22 mouse cellular contexts compared by ENCODE assay signal in genomic region chr3:30697891-30698290, GRCm38 (mm10). TPM values are rescaled to one million over a fixed set of nuclear protein-coding genes. Genes with fewer than 3 reads are reported as not detected.
"Had no signal": no experiment of that assay in that cellular context is flagged by ENCODE, and none has a peak within 500 bp of the region (broad histone marks: within the 10 kb centered on the region; RNA-seq: fewer than 3 reads in every experiment).

No protein-coding gene starts in this region.

- H3K9me3 ChIP-seq: hindbrain, embryonic 15.5 days; limb, embryonic 10.5 days; liver, embryonic 15.5 days; midbrain, embryonic 10.5 days; neural tube, embryonic 15.5 days had no signal

- H3K4me3 ChIP-seq: hindbrain, embryonic 15.5 days; layer of hippocampus, adult 2 months; left cerebral cortex, adult 2 months; limb, embryonic 10.5 days; liver, embryonic 15.5 days; midbrain, embryonic 10.5 days; myocyte; neural tube, embryonic 15.5 days had no signal

- H3K4me1 ChIP-seq: hindbrain, embryonic 15.5 days; limb, embryonic 10.5 days; liver, embryonic 15.5 days; midbrain, embryonic 10.5 days; neural tube, embryonic 15.5 days had no signal

- H3K27me3 ChIP-seq: hindbrain, embryonic 15.5 days; liver, embryonic 15.5 days; neural tube, embryonic 15.5 days had no signal

- DNase-seq: kidney, postnatal 14 days; lung, embryonic 14.5 days; lung, postnatal 10 days; lung, postnatal 4 days; midbrain, embryonic 14.5 days; thymus, adult 18-20 months; thymus, postnatal 14 days had no signal

- H3K4me2 ChIP-seq: hindbrain, embryonic 15.5 days; liver, embryonic 11.5 days; liver, embryonic 15.5 days; lung, embryonic 14.5 days; neural tube, embryonic 15.5 days had no signal

- H3K9ac ChIP-seq: hindbrain, embryonic 15.5 days; liver, embryonic 15.5 days; lung, embryonic 14.5 days; neural tube, embryonic 15.5 days had no signal

- H3K36me3 ChIP-seq: hindbrain, embryonic 15.5 days; limb, embryonic 10.5 days; liver, embryonic 15.5 days; midbrain, embryonic 10.5 days; neural tube, embryonic 15.5 days had no signal

- H3K27ac ChIP-seq: hindbrain, embryonic 15.5 days; layer of hippocampus, adult 2 months; left cerebral cortex, adult 2 months; limb, embryonic 10.5 days; liver, embryonic 15.5 days; midbrain, embryonic 10.5 days; neural tube, embryonic 15.5 days had no signal

RNA-seq across cellular contexts. Expression of gene Lrrc31, which starts 1.8 kb away (rescaled TPM):
- total RNA-seq: layer of hippocampus, adult 2 months; layer of hippocampus, postnatal 14 days; left cerebral cortex, adult 2 months; left cerebral cortex, postnatal 14 days; megakaryocyte, adult 5-6 weeks had no signal
- polyA plus RNA-seq: hindbrain, embryonic 15.5 days; limb, embryonic 10.5 days; liver, embryonic 11.5 days; liver, embryonic 15.5 days; lung, embryonic 14.5 days; midbrain, embryonic 10.5 days; midbrain, embryonic 14.5 days; myocyte; neural tube, embryonic 11.5 days; neural tube, embryonic 15.5 days; spleen, adult 2 months had no signal

RNA-seq across cellular contexts. Expression of gene Samd7, which starts 48.2 kb away (rescaled TPM):
- total RNA-seq: layer of hippocampus, adult 2 months; layer of hippocampus, postnatal 14 days; left cerebral cortex, adult 2 months; megakaryocyte, adult 5-6 weeks had no signal
- polyA plus RNA-seq: limb, embryonic 10.5 days; limb, embryonic 14.5 days; liver, embryonic 11.5 days; lung, embryonic 14.5 days; midbrain, embryonic 10.5 days; midbrain, embryonic 14.5 days; myocyte; neural tube, embryonic 11.5 days; neural tube, embryonic 15.5 days had no signal

RNA-seq across cellular contexts. Expression of gene Lrrc34, which starts 50.2 kb away (rescaled TPM):
- total RNA-seq: left cerebral cortex, adult 2 months had no signal
- polyA plus RNA-seq: myocyte had no signal

RNA-seq across cellular contexts. Expression of gene Lrriq4, which starts 53.6 kb away (rescaled TPM):
- total RNA-seq: layer of hippocampus, adult 2 months; layer of hippocampus, postnatal 14 days; left cerebral cortex, adult 2 months; left cerebral cortex, postnatal 14 days; megakaryocyte, adult 5-6 weeks had no signal
- polyA plus RNA-seq: hindbrain, embryonic 15.5 days; limb, embryonic 10.5 days; limb, embryonic 14.5 days; liver, embryonic 11.5 days; liver, embryonic 15.5 days; lung, embryonic 14.5 days; midbrain, embryonic 10.5 days; midbrain, embryonic 14.5 days; myocyte; neural tube, embryonic 15.5 days; spleen, adult 2 months had no signal
